Mouse (Mus musculus) testis, adult 2 months (tissue): Measurements from ENCODE around the gene Tmem205.

Source experiments
- CTCF ChIP-seq: fragments of 200-500 bp; IDR thresholded peaks from 2 replicates; pipeline ENCODE4 v1.5.1; 2012; ENCODE audit warnings: low read depth, mild to moderate bottlenecking, inconsistent platforms, low read length, moderate library complexity; ENCODE audit not compliant: control insufficient read depth, insufficient read depth, insufficient replicate concordance
- POLR2A ChIP-seq: fragments of 200-500 bp; IDR thresholded peaks from 2 replicates; pipeline ENCODE4 v1.6.1; 2012; ENCODE audit warnings: low read depth, mild to moderate bottlenecking, inconsistent platforms, low read length, moderate library complexity; ENCODE audit not compliant: control insufficient read depth

- TF ChIP-seq POLR2A: no peak; the same call in 1 of the 2 replicates
- TF ChIP-seq CTCF: no peak
Measured at GRCm38 (mm10) chr9:21936692-21937570, 9.6 kb upstream of the Tmem205 start, which contains the start of gene Plppr2.
